Mouse (Mus musculus): Measurements from ENCODE around the gene Pitpnb. TPM values are rescaled to one million over a fixed set of nuclear protein-coding genes. Genes with fewer than 3 reads are reported as not detected.

Gene Pitpnb
- polyA plus RNA-seq, 1 experiment from 2014 or later, result 104 TPM

DNA sequence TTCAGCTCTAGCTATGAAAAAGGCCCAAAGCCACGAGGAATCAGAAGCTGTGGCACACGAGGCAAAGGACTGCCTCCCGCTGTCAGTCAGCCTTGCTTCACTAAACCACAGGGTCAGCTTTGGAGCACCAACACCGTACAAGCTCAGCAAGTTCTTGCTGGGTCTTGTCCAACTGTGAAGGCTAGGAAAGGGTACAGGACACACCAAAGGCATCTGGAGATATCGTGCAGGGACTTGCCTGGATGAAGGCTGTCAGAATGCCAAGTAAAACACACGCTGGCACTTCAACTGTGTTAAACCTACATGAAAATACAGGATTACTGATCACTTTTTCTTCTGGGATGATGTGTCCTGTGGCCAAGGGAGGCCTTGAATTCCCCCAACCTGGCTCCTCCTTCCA lies 20.4 kb upstream of the Pitpnb start:
- Histone ChIP-seq H3K4me1 (no peaks in the 10 kb centered on the region), H3K27ac (replicated peaks) (no peak overlapping the region), H3K4me3 (replicated peaks) (no peak overlapping the region), H3K4me2 (replicated peaks) (no peak overlapping the region), H3K9me3 (replicated peaks) (0 out of 2 replicates have a peak, but pooled peaks cover 5% of the 10 kb centered on the region), H3K27me3 (no peaks in the 10 kb centered on the region), H3K9ac (no peak overlapping the region), H3K36me3 (no peaks in the 10 kb centered on the region)
- no peak for ATAC-seq (ENCODE audit: insufficient number of reproducible peaks, low FRiP score, low TSS enrichment, low read depth)
- WGBS, result 63% methylated on average over 6 of the region's 6 CpGs

DNA sequence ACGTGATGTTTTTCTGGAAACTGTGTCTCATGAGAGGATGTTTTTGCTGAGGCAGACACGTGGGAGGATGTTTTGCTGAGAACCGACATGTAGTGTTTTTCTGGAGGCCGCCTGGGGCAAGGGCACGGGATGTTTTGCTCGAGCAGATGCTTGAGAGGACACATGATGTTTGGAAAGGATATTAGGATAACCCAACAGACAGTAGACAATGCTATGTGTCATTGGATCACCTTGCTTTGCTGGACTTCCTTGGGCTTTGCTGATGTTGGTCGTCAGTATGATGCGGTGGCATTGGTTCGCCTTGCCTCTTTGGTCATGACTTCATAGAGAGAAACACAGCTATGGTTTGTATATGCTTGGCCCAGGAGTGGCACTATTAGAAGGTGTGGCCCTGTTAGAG lies 16.7 kb upstream of the Pitpnb start:
- Histone ChIP-seq H3K4me1 (no peaks in the 10 kb centered on the region), H3K9me3 (replicated peaks) (0 out of 2 replicates have a peak, but pooled peaks cover 5% of the 10 kb centered on the region), H3K36me3 (no peaks in the 10 kb centered on the region), H3K4me2 (replicated peaks) (no peak overlapping the region), H3K9ac (no peak overlapping the region), H3K27me3 (no peaks in the 10 kb centered on the region), H3K27ac (replicated peaks) (no peak overlapping the region), H3K4me3 (replicated peaks) (no peak overlapping the region)
- no peak for ATAC-seq (ENCODE audit: insufficient number of reproducible peaks, low FRiP score, low TSS enrichment, low read depth)
- WGBS, result 86% methylated on average over 9 of the region's 9 CpGs

DNA sequence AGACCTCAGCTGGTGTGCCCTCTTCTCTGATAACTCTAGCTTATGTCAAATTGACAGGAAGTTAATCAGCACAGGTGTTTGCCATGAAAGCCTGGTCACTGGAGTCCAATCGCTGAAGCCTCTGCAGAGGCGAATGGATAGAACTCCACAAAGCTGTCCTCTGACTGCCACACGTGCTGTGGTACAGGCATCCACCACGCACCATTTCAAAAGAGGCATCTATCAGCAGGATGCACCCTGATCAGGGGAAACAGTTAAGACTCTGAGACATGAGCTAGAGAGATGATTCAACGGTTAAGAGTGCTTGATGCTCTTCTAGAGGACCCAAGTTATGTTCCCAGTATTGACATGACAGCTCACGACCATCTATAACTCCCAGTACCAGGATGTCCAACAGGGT lies 15.5 kb upstream of the Pitpnb start:
- Histone ChIP-seq H3K4me2 (replicated peaks) (no peak overlapping the region), H3K27ac (replicated peaks) (no peak overlapping the region), H3K36me3 (no peaks in the 10 kb centered on the region), H3K27me3 (no peaks in the 10 kb centered on the region), H3K4me1 (no peaks in the 10 kb centered on the region), H3K9ac (no peak overlapping the region), H3K9me3 (replicated peaks) (0 out of 2 replicates have a peak, but pooled peaks cover 5% of the 10 kb centered on the region), H3K4me3 (replicated peaks) (no peak overlapping the region)
- WGBS, result 87% methylated on average over 6 of the region's 6 CpGs
- ATAC-seq (ENCODE audit: insufficient number of reproducible peaks, low FRiP score, low TSS enrichment, low read depth), result no peak

DNA sequence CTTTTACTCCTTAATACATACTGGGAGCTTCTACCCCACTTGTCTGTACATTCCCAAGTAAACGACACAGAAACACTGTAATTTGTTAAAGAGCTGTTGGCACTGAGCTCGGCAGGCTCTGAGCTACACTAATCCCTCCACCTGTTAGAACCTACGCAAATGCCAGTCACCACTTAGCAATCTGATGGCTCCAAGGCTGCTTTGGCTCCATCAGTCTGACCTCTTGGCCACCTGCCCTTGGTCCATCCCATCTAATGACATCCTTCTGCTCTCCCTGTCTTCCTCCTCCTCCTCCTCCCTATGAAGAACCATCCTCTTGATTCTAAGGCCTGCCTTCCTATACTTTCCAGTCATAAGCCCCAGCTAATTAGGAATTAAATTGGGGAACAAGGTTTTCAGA lies 13.0 kb upstream of the Pitpnb start:
- no peak for ATAC-seq (ENCODE audit: insufficient number of reproducible peaks, low FRiP score, low TSS enrichment, low read depth)
- WGBS, result 55% methylated on average over 3 of the region's 3 CpGs

DNA sequence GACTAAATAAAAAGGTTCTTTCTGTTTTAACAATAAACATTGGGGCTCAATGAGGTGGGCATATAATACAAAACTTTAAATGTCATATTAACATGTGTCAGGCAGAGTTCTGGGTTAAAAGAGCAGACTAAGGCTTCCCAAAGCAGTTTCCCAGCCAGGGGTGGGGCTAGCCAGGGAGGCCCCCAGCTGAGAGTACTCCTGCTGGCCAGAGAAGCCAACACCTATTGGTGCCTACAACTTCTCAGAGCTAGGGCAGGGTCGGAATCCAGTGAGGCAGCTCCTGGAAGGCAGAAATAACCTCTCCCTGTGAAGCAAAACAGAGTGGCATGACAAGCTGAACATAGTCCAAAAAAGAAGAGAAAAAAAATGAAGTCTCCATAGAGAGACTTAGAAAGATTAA lies 11.6 kb upstream of the Pitpnb start:
- Histone ChIP-seq H3K36me3 (no peaks in the 10 kb centered on the region), H3K4me2 (replicated peaks) (no peak overlapping the region), H3K4me3 (replicated peaks) (no peak overlapping the region), H3K9me3 (replicated peaks) (0 out of 2 replicates have a peak, but pooled peaks cover 3% of the 10 kb centered on the region), H3K27ac (replicated peaks) (no peak overlapping the region), H3K9ac (no peak overlapping the region), H3K27me3 (no peaks in the 10 kb centered on the region), H3K4me1 (no peaks in the 10 kb centered on the region)
- ATAC-seq (ENCODE audit: insufficient number of reproducible peaks, low FRiP score, low TSS enrichment, low read depth), result no peak
- WGBS, result 57% methylated on average over 1 of the region's 1 CpGs

More for the DNA sequence above, 13.0 kb upstream of the Pitpnb start:
- Histone ChIP-seq H3K27me3 (no peaks in the 10 kb centered on the region), H3K9me3 (replicated peaks) (0 out of 2 replicates have a peak, but pooled peaks cover 5% of the 10 kb centered on the region), H3K4me2 (replicated peaks) (no peak overlapping the region), H3K27ac (replicated peaks) (no peak overlapping the region), H3K4me3 (replicated peaks) (no peak overlapping the region), H3K4me1 (no peaks in the 10 kb centered on the region), H3K9ac (no peak overlapping the region), H3K36me3 (no peaks in the 10 kb centered on the region)

DNA sequence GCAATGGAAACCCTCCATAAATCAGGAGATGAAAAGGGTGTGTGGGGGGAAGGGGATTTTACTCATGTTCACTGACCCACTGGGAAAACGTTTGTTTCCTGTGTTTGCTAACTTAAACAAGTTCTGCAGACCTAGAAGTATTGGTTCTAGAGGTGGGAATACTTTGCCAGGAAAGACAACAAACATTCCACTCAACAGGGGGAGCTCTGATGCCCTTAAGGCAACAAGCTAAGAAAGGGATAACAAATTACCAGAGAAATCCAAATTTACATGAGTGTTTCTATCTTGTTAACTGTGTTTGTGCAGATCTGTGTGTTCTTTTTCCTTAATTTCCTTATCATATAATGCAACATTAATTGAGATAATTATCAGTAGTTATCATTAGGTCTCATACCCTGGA lies 4.8 kb upstream of the Pitpnb start:
- Histone ChIP-seq H3K27me3 (no peaks in the 10 kb centered on the region), H3K4me3 (replicated peaks) (no peak overlapping the region), H3K36me3 (no peaks in the 10 kb centered on the region), H3K4me1 (peaks cover 5% of the 10 kb centered on the region; the same call in 1 of the 2 replicates), H3K4me2 (replicated peaks) (no peak overlapping the region), H3K9ac (no peak overlapping the region), H3K9me3 (replicated peaks) (no peaks in the 10 kb centered on the region), H3K27ac (replicated peaks) (no peak overlapping the region)
- no peak for ATAC-seq (ENCODE audit: insufficient number of reproducible peaks, low FRiP score, low TSS enrichment, low read depth)
- 24% methylated on average over 1 of the region's 1 CpGs for WGBS

DNA sequence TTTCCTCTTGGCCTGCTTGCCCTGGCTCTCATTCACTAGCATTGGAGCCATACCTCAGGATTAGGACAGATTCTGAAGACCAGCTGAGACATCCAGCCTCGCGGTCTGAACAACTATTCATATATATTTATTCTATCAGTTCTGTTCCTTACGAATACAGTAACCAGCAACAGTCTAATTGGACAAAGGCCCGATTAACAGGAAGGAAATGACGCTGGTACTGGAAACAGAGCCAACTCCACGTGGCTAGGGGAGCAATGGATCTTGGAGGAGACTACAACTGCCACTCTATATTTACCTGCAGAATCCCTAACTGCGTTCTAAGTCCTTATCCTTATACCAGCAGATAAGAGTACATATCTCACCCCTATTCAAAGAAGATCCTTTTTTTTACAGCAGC lies 3.1 kb upstream of the Pitpnb start:
- Histone ChIP-seq H3K4me2 (replicated peaks) (no peak overlapping the region), H3K27ac (replicated peaks) (no peak overlapping the region), H3K9me3 (replicated peaks) (no peaks in the 10 kb centered on the region), H3K4me1 (peaks cover 19% of the 10 kb centered on the region), H3K4me3 (replicated peaks) (no peak overlapping the region), H3K9ac (no peak overlapping the region), H3K27me3 (no peaks in the 10 kb centered on the region), H3K36me3 (no peaks in the 10 kb centered on the region)
- no peak for ATAC-seq (ENCODE audit: insufficient number of reproducible peaks, low FRiP score, low TSS enrichment, low read depth)
- 80% methylated on average over 7 of the region's 7 CpGs for whole genome bisulfite sequencing

DNA sequence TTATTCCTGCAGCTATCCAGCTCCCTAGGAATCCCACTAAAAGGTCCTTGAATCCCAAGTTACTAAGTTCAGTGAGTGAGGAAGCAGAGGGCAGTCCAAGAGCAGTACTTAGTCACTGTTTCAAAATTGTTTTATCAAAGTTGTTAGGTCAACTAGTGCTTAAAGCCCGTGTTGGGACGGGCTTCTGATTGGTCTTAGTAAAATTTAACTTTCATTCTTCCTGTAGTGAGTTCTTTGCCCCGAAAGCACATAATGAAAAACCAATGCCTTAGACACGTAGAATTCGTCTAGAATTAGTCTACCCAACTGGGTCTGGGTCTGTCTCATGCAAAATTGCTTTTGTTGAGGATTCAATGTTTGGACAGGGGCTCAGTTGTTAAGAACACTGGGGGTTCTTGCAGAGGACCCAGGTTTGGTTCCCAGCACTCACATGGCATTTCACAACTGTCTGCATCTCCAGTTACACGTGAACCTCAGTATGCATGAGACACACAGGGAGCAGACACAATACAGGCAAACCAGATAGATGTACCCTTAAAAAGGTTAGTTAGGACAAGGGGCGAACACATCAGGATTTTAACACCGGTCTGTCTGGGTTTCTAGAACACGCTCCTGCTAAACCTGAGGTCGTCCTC lies 664 bp upstream of the Pitpnb start:
- WGBS, result 24% methylated on average over 10 of the region's 10 CpGs
- Histone ChIP-seq H3K36me3 (0 out of 2 replicates have a peak, but pooled peaks cover 11% of the 10 kb centered on the region), H3K4me1 (peaks cover 21% of the 10 kb centered on the region), H3K27ac (replicated peaks) (peak overlapping the region; percentile 88), H3K9me3 (replicated peaks) (no peaks in the 10 kb centered on the region), H3K27me3 (no peaks in the 10 kb centered on the region), H3K4me2 (replicated peaks) (peak overlapping the region; percentile 67), H3K9ac (peak overlapping the region; percentile 69), H3K4me3 (replicated peaks) (peak overlapping the region; percentile 94)
- ATAC-seq (ENCODE audit: insufficient number of reproducible peaks, low FRiP score, low TSS enrichment, low read depth), result no peak

DNA sequence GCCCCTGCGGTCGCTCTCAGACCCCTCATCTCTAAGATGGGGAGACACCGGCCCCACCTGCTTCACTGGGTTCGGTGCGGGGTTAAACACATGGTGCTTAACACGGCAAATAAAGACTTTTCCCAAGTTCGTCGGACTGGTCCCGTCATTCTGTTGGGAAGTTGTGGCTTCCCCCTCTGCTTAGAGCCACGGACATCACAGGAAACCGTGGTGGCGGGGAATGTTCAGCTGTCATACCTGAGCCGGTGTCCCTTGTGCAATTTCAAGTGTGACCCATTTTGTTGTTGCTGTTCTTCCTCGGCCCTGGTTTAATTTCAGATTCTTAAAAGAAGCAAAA lies 504 bp downstream of the Pitpnb start:
- H3K4me2 ChIP-seq (replicated peaks), result peak overlapping the region; percentile 69
- peak overlapping the region; percentile 93 for H3K9ac ChIP-seq
- peaks cover 23% of the 10 kb centered on the region for H3K4me1 ChIP-seq
- under 1% methylated on average over 14 of the region's 14 CpGs for whole genome bisulfite sequencing
- peaks cover 18% of the 10 kb centered on the region; the same call in 1 of the 2 replicates for H3K36me3 ChIP-seq
- no peaks in the 10 kb centered on the region for H3K27me3 ChIP-seq
- H3K9me3 ChIP-seq (replicated peaks), result no peaks in the 10 kb centered on the region
- peak overlapping the region; percentile 94 for H3K4me3 ChIP-seq (replicated peaks)
- peak overlapping the region; percentile 87 for H3K27ac ChIP-seq (replicated peaks)
- ATAC-seq (ENCODE audit: insufficient number of reproducible peaks, low FRiP score, low TSS enrichment, low read depth), result no peak

DNA sequence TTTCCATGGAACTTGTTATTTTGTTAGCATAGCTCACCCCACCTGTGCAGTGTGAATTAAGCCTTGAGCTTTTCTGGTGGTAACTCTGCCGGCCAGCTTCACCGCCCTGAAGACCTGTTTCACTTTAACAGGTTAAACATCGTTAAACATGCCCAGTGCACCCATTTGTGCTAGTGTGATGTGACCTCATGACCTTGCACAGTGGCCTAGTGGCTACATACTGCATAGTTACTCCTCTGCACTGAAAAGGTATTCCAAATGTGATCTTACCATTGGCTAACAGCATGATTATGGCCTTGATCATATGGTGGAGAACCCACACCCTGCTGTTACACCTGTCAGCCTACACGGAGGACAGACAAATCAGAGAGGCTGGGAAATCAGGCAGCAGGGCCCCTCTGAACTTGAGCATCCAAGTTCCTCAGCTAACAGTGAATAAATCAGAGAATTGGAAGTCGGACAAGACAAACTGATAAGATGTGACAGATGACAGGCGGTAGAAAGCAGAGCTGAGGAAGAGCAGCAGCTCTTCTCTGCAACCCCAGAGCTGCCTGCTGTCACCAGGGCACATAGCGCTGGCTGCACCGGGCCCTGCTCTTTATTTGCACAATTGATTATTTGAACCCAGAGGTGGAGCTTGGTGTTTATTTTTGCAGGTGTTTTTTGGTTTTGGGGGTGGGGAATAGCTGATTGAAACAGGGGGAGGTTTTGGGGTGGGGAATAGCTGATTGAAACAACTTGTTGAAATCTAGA lies 5.6 kb downstream of the Pitpnb start:
- no peak overlapping the region for H3K4me3 ChIP-seq (replicated peaks)
- no peak overlapping the region for H3K9ac ChIP-seq
- peaks cover 17% of the 10 kb centered on the region for H3K4me1 ChIP-seq
- no peak for ATAC-seq (ENCODE audit: insufficient number of reproducible peaks, low FRiP score, low TSS enrichment, low read depth)
- peaks cover 58% of the 10 kb centered on the region for H3K36me3 ChIP-seq
- H3K9me3 ChIP-seq (replicated peaks), result no peaks in the 10 kb centered on the region
- H3K27ac ChIP-seq (replicated peaks), result no peak overlapping the region
- H3K27me3 ChIP-seq, result no peaks in the 10 kb centered on the region
- H3K4me2 ChIP-seq (replicated peaks), result no peak overlapping the region
- WGBS, result 88% methylated on average over 8 of the region's 8 CpGs

DNA sequence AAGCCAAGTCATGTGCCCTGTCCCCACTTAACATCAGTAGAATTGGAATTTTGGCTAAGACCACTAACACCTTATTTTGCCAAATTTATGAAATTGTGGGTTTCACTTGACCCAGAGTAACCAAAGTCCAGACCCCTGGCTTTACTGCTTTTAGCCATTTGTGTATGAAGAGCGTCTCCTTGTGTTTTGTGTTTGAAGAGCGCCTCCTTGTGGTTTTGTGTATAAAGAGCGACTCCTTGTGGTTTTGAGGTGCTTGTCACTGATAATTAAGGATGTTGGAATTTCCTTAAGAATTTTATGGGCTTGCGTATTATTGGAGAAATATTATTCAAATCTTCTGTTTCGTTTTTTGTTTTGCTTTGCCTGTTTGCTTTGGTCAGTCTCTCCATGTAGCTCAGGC lies 11.0 kb downstream of the Pitpnb start:
- Histone ChIP-seq H3K36me3 (peaks cover 71% of the 10 kb centered on the region), H3K9ac (no peak overlapping the region), H3K27ac (replicated peaks) (no peak overlapping the region), H3K9me3 (replicated peaks) (no peaks in the 10 kb centered on the region), H3K4me2 (replicated peaks) (no peak overlapping the region), H3K27me3 (no peaks in the 10 kb centered on the region), H3K4me1 (no peaks in the 10 kb centered on the region), H3K4me3 (replicated peaks) (no peak overlapping the region)
- 48% methylated on average over 5 of the region's 5 CpGs for WGBS
- no peak for ATAC-seq (ENCODE audit: insufficient number of reproducible peaks, low FRiP score, low TSS enrichment, low read depth)
